Mouse (Mus musculus): ENCODE data around the gene Clec4f. TPM values are rescaled to one million over a fixed set of nuclear protein-coding genes. Genes with fewer than 3 reads are reported as not detected.

The Clec4f gene
- not detected in 2 replicates for polyA plus RNA-seq (2015; fragmentation: Nextera tagmentation; extraction: Ambion mirVana)

GRCm38 (mm10) chr6:83656087-83656486 is at the start of gene Clec4f:
Gene Clec4f (minus strand): TSS chr6:83656187.
- Histone ChIP-seq H3K36me3 (no peaks in the 10 kb centered on the region), H3K4me3 (replicated peaks) (no peak within 1 kb of the TSS), H3K9me3 (replicated peaks) (no peaks in the 10 kb centered on the region), H3K27me3 (replicated peaks) (no peaks in the 10 kb centered on the region), H3K9ac (replicated peaks) (no peak within 1 kb of the TSS), H3K4me2 (no peak within 1 kb of the TSS), H3K4me1 (no peaks in the 10 kb centered on the region), H3K27ac (replicated peaks) (no peak within 1 kb of the TSS)
- no peak for ATAC-seq (ENCODE audit: low FRiP score)
- WGBS = 97% methylated on average over 2 of the region's 2 CpGs

DNA sequence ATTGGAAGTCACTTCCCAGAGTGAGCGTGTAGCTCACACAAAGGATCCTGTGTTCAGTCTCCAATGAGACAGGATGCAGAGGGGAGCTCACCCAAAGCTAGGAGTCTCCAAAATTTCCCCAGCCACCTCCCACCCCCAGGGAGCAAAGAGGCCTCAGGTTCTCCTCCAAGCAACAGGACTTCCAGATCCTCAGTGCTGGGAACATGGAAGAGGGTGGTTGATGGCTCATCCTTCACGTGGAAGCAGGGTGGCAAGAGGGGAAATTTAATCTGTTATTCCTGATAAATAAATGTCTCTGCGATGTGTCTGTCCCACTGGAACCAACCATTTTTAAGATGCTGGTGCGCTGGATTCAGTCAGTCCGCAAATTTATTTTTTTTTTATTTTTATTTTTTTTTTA is 48.7 kb upstream of the Clec4f start:
- ATAC-seq (ENCODE audit: low FRiP score) = no peak
- Histone ChIP-seq H3K27me3 (replicated peaks) (peaks cover 92% of the 10 kb centered on the region), H3K4me1 (0 out of 2 replicates have a peak, but pooled peaks cover 4% of the 10 kb centered on the region), H3K27ac (replicated peaks) (no peak overlapping the region), H3K9me3 (replicated peaks) (no peaks in the 10 kb centered on the region), H3K4me3 (replicated peaks) (no peak overlapping the region), H3K9ac (replicated peaks) (no peak overlapping the region), H3K36me3 (no peaks in the 10 kb centered on the region), H3K4me2 (no peak overlapping the region)
- 17% methylated on average over 5 of the region's 5 CpGs for WGBS

DNA sequence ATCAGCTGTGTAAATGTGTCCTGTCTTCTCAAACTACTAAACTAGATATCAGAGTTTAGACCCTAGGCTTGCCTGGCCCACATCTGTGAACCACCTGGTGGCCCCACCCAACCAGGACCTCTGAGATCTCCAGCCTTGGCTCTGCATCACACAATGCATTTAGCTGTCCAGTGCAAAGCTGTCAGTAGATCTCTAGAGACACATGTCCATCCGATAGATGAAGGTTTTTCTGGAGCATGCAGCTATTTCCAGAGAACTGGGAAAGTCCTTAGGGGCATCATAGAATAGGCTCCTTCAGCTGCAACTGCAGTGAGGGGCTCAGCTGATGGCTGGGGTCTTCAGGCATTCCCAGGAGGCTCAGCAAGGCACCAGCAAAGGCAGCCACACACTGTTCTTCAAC is 48.3 kb upstream of the Clec4f start:
- H3K4me2 ChIP-seq = no peak overlapping the region
- no peaks in the 10 kb centered on the region for H3K9me3 ChIP-seq (replicated peaks)
- H3K4me3 ChIP-seq (replicated peaks) = no peak overlapping the region
- ATAC-seq (ENCODE audit: low FRiP score) = no peak
- H3K36me3 ChIP-seq = no peaks in the 10 kb centered on the region
- no peak overlapping the region for H3K27ac ChIP-seq (replicated peaks)
- H3K4me1 ChIP-seq = 0 out of 2 replicates have a peak, but pooled peaks cover 4% of the 10 kb centered on the region
- H3K27me3 ChIP-seq (replicated peaks) = peaks cover 92% of the 10 kb centered on the region
- no peak overlapping the region for H3K9ac ChIP-seq (replicated peaks)
- 11% methylated on average over 1 of the region's 1 CpGs for WGBS

GRCm38 (mm10) chr6:83703722-83704078 is 47.7 kb upstream of the Clec4f start:
- Histone ChIP-seq H3K27ac (replicated peaks) (no peak overlapping the region), H3K9me3 (replicated peaks) (no peaks in the 10 kb centered on the region), H3K4me2 (no peak overlapping the region), H3K4me3 (replicated peaks) (no peak overlapping the region), H3K36me3 (no peaks in the 10 kb centered on the region), H3K9ac (replicated peaks) (no peak overlapping the region), H3K4me1 (0 out of 2 replicates have a peak, but pooled peaks cover 4% of the 10 kb centered on the region), H3K27me3 (replicated peaks) (peaks cover 92% of the 10 kb centered on the region)
- under 1% methylated on average over 10 of the region's 10 CpGs for WGBS
- no peak for ATAC-seq (ENCODE audit: low FRiP score)

DNA sequence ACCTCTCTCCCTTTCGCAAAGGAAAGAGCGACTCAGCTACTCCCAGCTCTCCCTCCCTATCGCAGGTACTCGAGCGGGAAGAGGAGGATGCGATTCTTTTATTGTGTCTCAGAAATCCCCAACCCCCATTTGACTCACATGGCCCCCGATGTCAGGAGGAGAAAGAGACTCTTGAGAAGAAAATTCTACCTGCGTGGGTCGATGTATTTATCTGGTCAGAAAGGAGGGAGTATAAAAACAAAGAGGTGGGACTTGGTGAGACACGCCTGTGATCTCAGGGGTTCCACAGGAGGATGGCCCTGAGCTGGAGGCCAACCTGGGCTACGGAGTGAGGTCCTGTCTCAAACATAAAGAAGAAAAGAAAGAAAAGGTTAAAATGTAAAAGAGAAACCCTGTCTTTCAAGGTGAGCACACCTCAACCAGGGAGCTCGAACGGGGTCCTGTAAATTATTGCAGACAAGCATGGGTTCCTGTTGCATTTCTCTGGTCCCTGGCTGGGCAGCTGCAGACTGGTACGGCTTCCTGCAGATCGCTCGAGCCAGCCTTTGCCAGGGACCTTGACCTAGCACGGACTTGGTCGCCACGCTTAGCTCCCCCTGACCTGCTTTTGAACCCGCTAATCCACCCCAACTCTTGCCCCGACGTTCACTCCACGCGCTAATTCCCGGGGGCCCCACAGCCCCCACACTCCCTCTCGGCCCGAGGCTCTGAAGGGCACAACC is 47.2 kb upstream of the Clec4f start:
- Histone ChIP-seq H3K9ac (replicated peaks) (no peak overlapping the region), H3K9me3 (replicated peaks) (no peaks in the 10 kb centered on the region), H3K4me2 (no peak overlapping the region), H3K4me3 (replicated peaks) (no peak overlapping the region), H3K27ac (replicated peaks) (no peak overlapping the region), H3K36me3 (no peaks in the 10 kb centered on the region), H3K27me3 (replicated peaks) (peaks cover 92% of the 10 kb centered on the region), H3K4me1 (0 out of 2 replicates have a peak, but pooled peaks cover 4% of the 10 kb centered on the region)
- under 1% methylated on average over 27 of the region's 27 CpGs for WGBS
- ATAC-seq (ENCODE audit: low FRiP score) = no peak

GRCm38 (mm10) chr6:83702146-83702999 is 46.4 kb upstream of the Clec4f start:
- no peak overlapping the region for H3K4me3 ChIP-seq (replicated peaks)
- H3K9me3 ChIP-seq (replicated peaks) = no peaks in the 10 kb centered on the region
- H3K9ac ChIP-seq (replicated peaks) = no peak overlapping the region
- H3K4me1 ChIP-seq = 0 out of 2 replicates have a peak, but pooled peaks cover 4% of the 10 kb centered on the region
- no peaks in the 10 kb centered on the region for H3K36me3 ChIP-seq
- peaks cover 92% of the 10 kb centered on the region for H3K27me3 ChIP-seq (replicated peaks)
- H3K27ac ChIP-seq (replicated peaks) = no peak overlapping the region
- no peak overlapping the region for H3K4me2 ChIP-seq
- no peak for ATAC-seq (ENCODE audit: low FRiP score)
- 1% methylated on average over 53 of the region's 53 CpGs for WGBS

DNA sequence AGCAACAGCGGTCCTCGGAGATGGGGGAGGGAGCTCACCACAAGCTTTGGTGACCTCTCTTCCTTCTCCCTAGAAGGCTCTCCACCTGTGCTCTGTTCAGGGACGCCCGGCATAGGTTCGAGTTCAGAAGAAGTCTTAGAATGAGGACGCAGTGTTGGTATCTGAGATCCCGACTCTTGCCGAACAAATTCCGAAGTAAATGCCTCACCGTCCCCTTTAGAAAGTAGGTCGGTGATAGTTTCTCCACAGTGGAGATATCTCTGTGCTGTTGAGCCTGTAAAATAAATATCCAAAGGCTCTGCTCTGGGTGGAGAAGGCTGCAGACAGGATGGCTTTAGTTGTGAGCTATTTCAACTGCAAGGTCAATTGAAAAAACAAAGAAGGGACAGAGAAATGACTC is 45.0 kb upstream of the Clec4f start:
- Histone ChIP-seq H3K4me2 (no peak overlapping the region), H3K9ac (replicated peaks) (no peak overlapping the region), H3K27ac (replicated peaks) (no peak overlapping the region), H3K4me3 (replicated peaks) (no peak overlapping the region), H3K9me3 (replicated peaks) (no peaks in the 10 kb centered on the region), H3K4me1 (0 out of 2 replicates have a peak, but pooled peaks cover 4% of the 10 kb centered on the region), H3K27me3 (replicated peaks) (peaks cover 92% of the 10 kb centered on the region), H3K36me3 (no peaks in the 10 kb centered on the region)
- under 1% methylated on average over 11 of the region's 11 CpGs for WGBS
- no peak for ATAC-seq (ENCODE audit: low FRiP score)

GRCm38 (mm10) chr6:83699971-83700370 is 44.0 kb upstream of the Clec4f start:
- H3K27me3 ChIP-seq (replicated peaks) = peaks cover 93% of the 10 kb centered on the region
- no peaks in the 10 kb centered on the region for H3K9me3 ChIP-seq (replicated peaks)
- no peak overlapping the region for H3K9ac ChIP-seq (replicated peaks)
- WGBS = under 1% methylated on average over 5 of the region's 5 CpGs
- H3K36me3 ChIP-seq = no peaks in the 10 kb centered on the region
- no peak overlapping the region for H3K4me3 ChIP-seq (replicated peaks)
- H3K27ac ChIP-seq (replicated peaks) = no peak overlapping the region
- ATAC-seq (ENCODE audit: low FRiP score) = no peak
- no peak overlapping the region for H3K4me2 ChIP-seq
- 0 out of 2 replicates have a peak, but pooled peaks cover 4% of the 10 kb centered on the region for H3K4me1 ChIP-seq

GRCm38 (mm10) chr6:83697932-83698331 is 41.9 kb upstream of the Clec4f start:
- H3K36me3 ChIP-seq = no peaks in the 10 kb centered on the region
- ATAC-seq (ENCODE audit: low FRiP score) = no peak
- WGBS = 3% methylated on average over 8 of the region's 8 CpGs

DNA sequence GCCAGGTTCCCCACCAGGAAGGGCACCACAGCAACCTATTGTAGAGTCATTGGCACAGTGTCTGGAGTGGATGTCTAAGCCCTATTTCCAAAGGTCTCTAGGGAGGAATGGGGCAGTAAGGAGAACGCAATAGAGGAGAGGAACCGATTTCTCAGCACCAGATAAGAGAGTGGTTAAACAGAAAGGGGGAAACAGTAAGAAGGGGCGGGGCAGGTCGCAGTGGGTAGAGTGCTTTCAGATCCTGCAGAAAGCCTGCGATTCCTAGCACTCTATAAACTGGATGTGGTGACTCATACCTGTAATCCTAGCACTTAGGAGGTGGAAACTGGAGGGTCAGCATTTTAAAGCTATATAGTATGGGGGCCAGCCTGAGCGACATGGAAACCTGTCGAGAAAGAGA is 40.7 kb upstream of the Clec4f start:
- ATAC-seq (ENCODE audit: low FRiP score) = no peak
- peaks cover 8% of the 10 kb centered on the region for H3K4me1 ChIP-seq
- H3K9me3 ChIP-seq (replicated peaks) = no peaks in the 10 kb centered on the region
- H3K4me3 ChIP-seq (replicated peaks) = no peak overlapping the region
- H3K27ac ChIP-seq (replicated peaks) = no peak overlapping the region
- no peaks in the 10 kb centered on the region for H3K36me3 ChIP-seq
- no peak overlapping the region for H3K9ac ChIP-seq (replicated peaks)
- no peak overlapping the region for H3K4me2 ChIP-seq
- H3K27me3 ChIP-seq (replicated peaks) = peaks cover 95% of the 10 kb centered on the region
- 2% methylated on average over 7 of the region's 7 CpGs for WGBS

More at GRCm38 (mm10) chr6:83697932-83698331, 41.9 kb upstream of the Clec4f start:
- no peak overlapping the region for H3K4me3 ChIP-seq (replicated peaks)
- peaks cover 94% of the 10 kb centered on the region for H3K27me3 ChIP-seq (replicated peaks)
- H3K4me1 ChIP-seq = peaks cover 12% of the 10 kb centered on the region
- H3K9ac ChIP-seq (replicated peaks) = no peak overlapping the region
- H3K9me3 ChIP-seq (replicated peaks) = no peaks in the 10 kb centered on the region
- H3K4me2 ChIP-seq = no peak overlapping the region
- H3K27ac ChIP-seq (replicated peaks) = no peak overlapping the region

DNA sequence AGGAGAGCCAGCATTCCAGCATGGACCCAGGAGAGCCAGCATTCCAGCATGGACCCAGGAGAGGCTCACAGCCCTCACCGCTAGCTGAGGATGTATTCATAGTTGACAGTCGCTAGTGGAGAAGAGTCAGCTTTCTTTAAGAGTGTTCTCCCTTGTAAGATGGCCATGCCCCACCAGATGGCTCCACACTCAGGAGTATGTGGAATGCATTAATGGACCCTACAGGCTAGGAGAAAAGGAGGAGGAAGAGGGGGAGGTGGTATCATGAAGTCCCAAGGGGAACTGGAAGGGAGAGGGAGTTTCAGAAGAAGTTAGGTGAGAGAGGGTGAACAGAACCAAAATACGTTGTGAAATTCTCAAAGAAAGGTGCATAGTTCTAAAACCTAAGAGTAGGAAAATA is 39.7 kb upstream of the Clec4f start:
- Histone ChIP-seq H3K4me3 (replicated peaks) (no peak overlapping the region), H3K9me3 (replicated peaks) (no peaks in the 10 kb centered on the region), H3K27me3 (replicated peaks) (peaks cover 97% of the 10 kb centered on the region), H3K36me3 (no peaks in the 10 kb centered on the region), H3K27ac (replicated peaks) (no peak overlapping the region), H3K4me2 (no peak overlapping the region), H3K4me1 (peaks cover 8% of the 10 kb centered on the region), H3K9ac (replicated peaks) (no peak overlapping the region)
- no peak for ATAC-seq (ENCODE audit: low FRiP score)
- 5% methylated on average over 3 of the region's 3 CpGs for WGBS

DNA sequence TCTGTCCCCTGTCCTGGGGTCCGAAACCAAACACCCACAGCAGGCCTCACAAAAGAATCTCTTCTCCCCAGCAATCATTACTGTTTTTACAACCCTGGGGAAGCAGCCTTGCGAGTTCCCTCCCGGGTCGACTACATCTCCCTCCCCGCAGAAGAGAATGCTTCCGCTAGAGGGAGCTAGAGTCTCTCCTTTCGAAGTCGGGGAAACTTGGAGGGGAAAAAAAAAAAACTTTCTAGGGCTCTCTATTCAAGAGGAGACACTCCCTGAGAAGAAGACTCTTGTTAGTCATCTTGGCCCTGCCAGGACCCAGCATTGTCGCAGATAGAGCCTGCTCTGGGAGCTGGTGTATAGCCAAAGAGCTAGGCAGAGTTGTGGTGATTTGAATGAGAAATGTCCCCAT is 37.8 kb upstream of the Clec4f start:
- Histone ChIP-seq H3K4me3 (replicated peaks) (no peak overlapping the region), H3K9me3 (replicated peaks) (no peaks in the 10 kb centered on the region), H3K4me2 (no peak overlapping the region), H3K27me3 (replicated peaks) (peaks cover 96% of the 10 kb centered on the region), H3K36me3 (no peaks in the 10 kb centered on the region), H3K27ac (replicated peaks) (no peak overlapping the region), H3K9ac (replicated peaks) (no peak overlapping the region), H3K4me1 (peaks cover 8% of the 10 kb centered on the region)
- no peak for ATAC-seq (ENCODE audit: low FRiP score)
- under 1% methylated on average over 9 of the region's 9 CpGs for WGBS

Measured in neural tube, embryonic 15.5 days (tissue).